Mouse (Mus musculus): ENCODE results near the gene Adora1. TPM values are rescaled to one million over a fixed set of nuclear protein-coding genes. Genes with fewer than 3 reads are reported as not detected.
A peak's percentile ranks its signal among the peaks of the same experiment; 100 is the strongest.

Gene Adora1
- total and polyA plus RNA-seq, 2 experiments, result 3.2 to 17.0 TPM

DNA sequence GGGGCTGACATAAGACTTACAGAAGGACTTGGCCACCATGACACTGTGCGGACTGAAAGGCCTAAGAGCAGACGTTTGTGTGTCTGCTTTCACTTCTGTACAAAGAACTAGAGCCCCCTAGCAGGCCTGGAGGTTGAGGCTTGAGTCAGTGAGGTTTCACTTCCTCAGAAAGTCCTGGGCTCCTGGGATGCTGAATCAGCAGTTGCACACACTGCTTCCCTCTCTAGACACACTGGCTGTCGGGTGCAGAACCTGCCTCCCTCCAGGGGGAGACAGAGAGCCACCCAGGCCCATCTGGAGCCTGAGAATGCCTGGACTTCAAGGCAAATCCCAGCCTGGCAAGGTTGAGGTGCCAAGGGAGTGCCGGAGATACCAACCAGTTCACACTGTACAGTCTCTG lies 38.8 kb downstream of the Adora1 start:
- Histone ChIP-seq H3K36me3 (ENCODE audit: control insufficient read depth, insufficient read depth, low read length) (no peaks in the 10 kb centered on the region), H3K4me1 (ENCODE audit: control insufficient read depth, insufficient read depth, low read length) (no peaks in the 10 kb centered on the region), H3K79me2 (ENCODE audit: control insufficient read depth, insufficient read depth, low read length) (no peaks in the 10 kb centered on the region), H3K27ac (replicated peaks; ENCODE audit: insufficient read depth, low read depth, low read length) (no peak overlapping the region), H3K9ac (ENCODE audit: low read depth, low read length) (no peak overlapping the region), H3K4me3 (ENCODE audit: insufficient read depth, low read depth, low read length) (no peak overlapping the region), H3K27me3 (ENCODE audit: control insufficient read depth, insufficient read depth, low read length) (no peaks in the 10 kb centered on the region)
- TF ChIP-seq POLR2A (IDR thresholded peaks at IDR 0.05; ENCODE audit: extremely low read depth, insufficient read depth, low read length), result no peak
- TF ChIP-seq CTCF (IDR thresholded peaks at IDR 0.05; ENCODE audit: low read depth, low read length), result peak; percentile 99
- 47% methylated on average over 4 of the region's 4 CpGs for WGBS
- peak; percentile 64 for DNase-seq (ENCODE audit: extremely low read depth, low read depth, low spot score)

DNA sequence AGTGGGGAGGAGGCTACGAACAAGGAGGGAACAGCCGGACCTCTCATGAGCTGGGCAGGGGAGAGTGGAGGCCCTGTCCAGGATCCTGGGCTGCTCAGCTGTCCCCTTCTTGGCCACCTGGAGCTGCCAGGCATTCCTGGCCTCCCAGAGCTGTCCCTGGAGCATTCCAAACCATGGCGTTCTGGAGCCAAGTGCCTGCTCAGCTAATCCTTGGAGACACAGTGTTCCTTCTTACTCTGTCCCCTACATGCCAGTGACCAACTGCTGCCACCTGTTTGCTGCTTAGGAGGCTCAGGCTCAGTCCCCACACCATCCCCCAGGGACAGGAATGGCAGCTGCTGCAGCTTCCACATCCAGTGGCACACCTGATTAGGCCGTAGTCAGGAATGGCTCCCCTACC lies 39.3 kb downstream of the Adora1 start:
- 0 out of 2 replicates have a peak, but pooled peaks have one; percentile 0 for TF ChIP-seq CTCF (IDR thresholded peaks at IDR 0.05; ENCODE audit: low read depth, low read length)
- no peak for TF ChIP-seq POLR2A (IDR thresholded peaks at IDR 0.05; ENCODE audit: extremely low read depth, insufficient read depth, low read length)
- Histone ChIP-seq H3K9ac (ENCODE audit: low read depth, low read length) (no peak overlapping the region), H3K27me3 (ENCODE audit: control insufficient read depth, insufficient read depth, low read length) (no peaks in the 10 kb centered on the region), H3K27ac (replicated peaks; ENCODE audit: insufficient read depth, low read depth, low read length) (no peak overlapping the region), H3K36me3 (ENCODE audit: control insufficient read depth, insufficient read depth, low read length) (no peaks in the 10 kb centered on the region), H3K4me1 (ENCODE audit: control insufficient read depth, insufficient read depth, low read length) (no peaks in the 10 kb centered on the region), H3K79me2 (ENCODE audit: control insufficient read depth, insufficient read depth, low read length) (no peaks in the 10 kb centered on the region), H3K4me3 (ENCODE audit: insufficient read depth, low read depth, low read length) (peak overlapping the region; percentile 1; the same call in 1 of the 2 replicates)
- DNase-seq (ENCODE audit: extremely low read depth, low read depth, low spot score), result no peak
- 77% methylated on average over 4 of the region's 4 CpGs for WGBS

DNA sequence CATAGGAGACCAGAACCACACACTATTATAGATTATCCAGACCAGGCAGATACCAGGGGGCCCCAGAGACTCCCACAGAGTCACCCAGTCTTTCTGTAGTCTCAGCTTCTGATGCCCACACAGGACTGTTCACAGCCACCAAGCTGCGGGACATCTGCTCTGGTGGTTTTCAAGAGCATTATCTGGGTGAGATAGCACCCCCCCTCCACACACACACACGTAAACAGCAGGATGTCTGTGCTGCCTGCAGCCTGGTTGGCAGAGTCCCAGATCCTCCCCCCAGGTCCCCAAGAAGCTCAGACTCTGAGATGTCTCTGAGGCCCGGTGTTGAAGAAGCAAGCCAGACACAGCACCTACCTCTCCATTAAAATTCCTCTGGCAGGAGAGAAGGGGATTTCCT lies 39.7 kb downstream of the Adora1 start:
- Histone ChIP-seq H3K4me1 (ENCODE audit: control insufficient read depth, insufficient read depth, low read length) (no peaks in the 10 kb centered on the region), H3K79me2 (ENCODE audit: control insufficient read depth, insufficient read depth, low read length) (no peaks in the 10 kb centered on the region), H3K36me3 (ENCODE audit: control insufficient read depth, insufficient read depth, low read length) (no peaks in the 10 kb centered on the region), H3K4me3 (ENCODE audit: insufficient read depth, low read depth, low read length) (no peak overlapping the region), H3K27ac (replicated peaks; ENCODE audit: insufficient read depth, low read depth, low read length) (no peak overlapping the region), H3K9ac (ENCODE audit: low read depth, low read length) (no peak overlapping the region), H3K27me3 (ENCODE audit: control insufficient read depth, insufficient read depth, low read length) (no peaks in the 10 kb centered on the region)
- 76% methylated on average over 3 of the region's 3 CpGs for WGBS
- no peak for DNase-seq (ENCODE audit: extremely low read depth, low read depth, low spot score)
- no peak for TF ChIP-seq POLR2A (IDR thresholded peaks at IDR 0.05; ENCODE audit: extremely low read depth, insufficient read depth, low read length)
- no peak for TF ChIP-seq CTCF (IDR thresholded peaks at IDR 0.05; ENCODE audit: low read depth, low read length)

DNA sequence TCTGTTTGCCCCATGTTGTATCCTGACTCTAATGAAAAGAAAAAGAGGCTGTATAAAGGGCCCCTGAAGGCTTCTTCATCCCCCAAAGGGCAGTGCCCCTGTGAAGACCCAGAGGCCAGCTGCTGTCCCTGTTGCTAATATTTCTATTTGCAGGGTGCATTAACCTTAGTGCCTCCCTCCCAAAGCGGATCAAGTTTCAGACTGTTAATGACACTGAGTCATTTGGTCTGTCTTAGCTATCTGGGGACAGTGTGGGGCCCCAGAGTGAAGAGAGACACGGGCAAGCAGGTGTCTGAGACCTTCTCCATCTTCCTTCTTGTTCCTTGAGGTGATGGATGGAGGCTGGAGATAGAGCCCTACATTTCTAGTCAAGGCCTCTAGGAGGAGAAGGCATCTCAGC lies 40.1 kb downstream of the Adora1 start:
- Histone ChIP-seq H3K36me3 (ENCODE audit: control insufficient read depth, insufficient read depth, low read length) (no peaks in the 10 kb centered on the region), H3K4me1 (ENCODE audit: control insufficient read depth, insufficient read depth, low read length) (no peaks in the 10 kb centered on the region), H3K4me3 (ENCODE audit: insufficient read depth, low read depth, low read length) (no peak overlapping the region), H3K79me2 (ENCODE audit: control insufficient read depth, insufficient read depth, low read length) (no peaks in the 10 kb centered on the region), H3K27me3 (ENCODE audit: control insufficient read depth, insufficient read depth, low read length) (no peaks in the 10 kb centered on the region), H3K27ac (replicated peaks; ENCODE audit: insufficient read depth, low read depth, low read length) (no peak overlapping the region), H3K9ac (ENCODE audit: low read depth, low read length) (no peak overlapping the region)
- WGBS, result 72% methylated on average over 2 of the region's 2 CpGs
- no peak for DNase-seq (ENCODE audit: extremely low read depth, low read depth, low spot score)
- TF ChIP-seq POLR2A (IDR thresholded peaks at IDR 0.05; ENCODE audit: extremely low read depth, insufficient read depth, low read length), result no peak
- no peak for TF ChIP-seq CTCF (IDR thresholded peaks at IDR 0.05; ENCODE audit: low read depth, low read length)

DNA sequence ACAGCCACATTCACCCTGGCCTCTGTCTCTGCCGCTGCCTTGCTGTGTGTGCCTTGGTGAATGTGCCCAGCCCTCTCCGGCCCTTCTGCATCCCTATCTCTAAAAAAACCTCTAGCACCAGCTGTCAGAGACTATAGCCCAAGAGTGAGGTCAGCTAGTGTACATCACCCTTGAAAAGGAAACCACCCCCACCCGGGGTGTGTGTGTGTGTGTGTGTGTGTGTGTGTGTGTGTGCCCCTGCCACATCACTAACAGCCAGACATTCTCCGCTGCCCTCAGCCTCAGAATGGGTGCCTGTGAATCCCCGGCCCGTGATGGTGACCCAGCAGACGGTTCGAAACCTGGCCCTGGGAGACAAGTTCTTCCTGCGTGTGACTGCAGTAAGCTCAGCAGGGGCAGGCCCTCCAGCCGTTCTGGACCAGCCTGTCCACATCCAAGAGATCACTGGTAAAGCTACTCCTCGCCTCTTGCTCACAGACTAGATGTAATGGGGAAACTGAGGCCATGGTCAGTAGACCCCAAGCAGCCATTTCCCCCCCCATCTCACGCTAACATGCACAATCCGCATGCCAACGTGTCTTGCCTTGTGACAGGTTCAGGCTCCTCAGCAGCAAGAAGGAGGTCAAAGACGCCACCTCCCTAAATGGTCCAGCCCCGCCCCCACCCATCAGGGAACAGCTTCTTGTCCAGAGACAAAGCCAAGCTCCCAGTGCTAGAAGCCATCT lies 40.8 kb downstream of the Adora1 start:
- Histone ChIP-seq H3K27ac (replicated peaks; ENCODE audit: insufficient read depth, low read depth, low read length) (no peak overlapping the region), H3K9ac (ENCODE audit: low read depth, low read length) (no peak overlapping the region), H3K4me3 (ENCODE audit: insufficient read depth, low read depth, low read length) (no peak overlapping the region), H3K36me3 (ENCODE audit: control insufficient read depth, insufficient read depth, low read length) (no peaks in the 10 kb centered on the region), H3K4me1 (ENCODE audit: control insufficient read depth, insufficient read depth, low read length) (no peaks in the 10 kb centered on the region), H3K79me2 (ENCODE audit: control insufficient read depth, insufficient read depth, low read length) (no peaks in the 10 kb centered on the region), H3K27me3 (ENCODE audit: control insufficient read depth, insufficient read depth, low read length) (no peaks in the 10 kb centered on the region)
- 85% methylated on average over 16 of the region's 16 CpGs for WGBS
- no peak for DNase-seq (ENCODE audit: extremely low read depth, low read depth, low spot score)
- no peak for TF ChIP-seq POLR2A (IDR thresholded peaks at IDR 0.05; ENCODE audit: extremely low read depth, insufficient read depth, low read length)
- TF ChIP-seq CTCF (IDR thresholded peaks at IDR 0.05; ENCODE audit: low read depth, low read length), result no peak

DNA sequence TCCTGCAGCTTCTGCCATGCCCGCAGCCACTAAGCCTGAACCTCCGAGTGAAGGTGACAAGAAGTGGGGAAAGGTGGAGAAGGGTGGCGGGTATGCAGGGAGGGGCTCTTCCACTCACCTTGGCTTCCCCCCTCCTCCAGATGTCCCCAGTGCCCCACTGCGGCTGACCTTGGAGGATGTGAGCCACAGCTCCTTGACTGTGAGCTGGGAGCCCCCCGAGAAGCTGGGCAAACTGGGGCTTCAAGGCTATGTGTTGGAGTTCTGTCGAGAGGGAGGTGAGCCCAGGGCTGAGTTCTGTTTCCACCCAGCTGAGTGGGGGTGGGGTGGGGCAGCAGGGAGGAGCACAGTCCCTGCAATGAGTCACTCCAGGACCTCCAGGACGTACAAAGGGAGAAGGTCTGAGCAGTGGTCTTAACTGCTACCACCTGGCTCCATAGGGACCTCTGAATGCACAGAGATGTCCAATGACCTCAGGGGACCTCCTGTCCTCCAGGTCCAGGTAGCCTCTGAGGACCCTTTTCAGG lies 41.5 kb downstream of the Adora1 start:
- Histone ChIP-seq H3K79me2 (ENCODE audit: control insufficient read depth, insufficient read depth, low read length) (no peaks in the 10 kb centered on the region), H3K4me1 (ENCODE audit: control insufficient read depth, insufficient read depth, low read length) (no peaks in the 10 kb centered on the region), H3K9ac (ENCODE audit: low read depth, low read length) (no peak overlapping the region), H3K27me3 (ENCODE audit: control insufficient read depth, insufficient read depth, low read length) (no peaks in the 10 kb centered on the region), H3K27ac (replicated peaks; ENCODE audit: insufficient read depth, low read depth, low read length) (no peak overlapping the region), H3K4me3 (ENCODE audit: insufficient read depth, low read depth, low read length) (no peak overlapping the region), H3K36me3 (ENCODE audit: control insufficient read depth, insufficient read depth, low read length) (no peaks in the 10 kb centered on the region)
- TF ChIP-seq CTCF (IDR thresholded peaks at IDR 0.05; ENCODE audit: low read depth, low read length), result no peak
- no peak for TF ChIP-seq POLR2A (IDR thresholded peaks at IDR 0.05; ENCODE audit: extremely low read depth, insufficient read depth, low read length)
- WGBS, result 66% methylated on average over 7 of the region's 7 CpGs
- DNase-seq (ENCODE audit: extremely low read depth, low read depth, low spot score), result no peak

Measured in liver, adult 2 months (tissue).